Mouse (Mus musculus): ENCODE measurements at regions not wholly inside any gene's neighbourhood (a gene's known extent, or its start where the extent isn't known, plus 50 kb on each side); places are given as distances from the start of the nearest gene placed in this dataset.

- Histone ChIP-seq H3K4me3 (no peak overlapping the region), H3K4me2 (replicated peaks) (no peak overlapping the region), H3K27ac (no peak overlapping the region), H3K4me1 (no peaks in the 10 kb centered on the region), H3K9ac (no peak overlapping the region), H3K9me3 (replicated peaks) (no peaks in the 10 kb centered on the region), H3K27me3 (no peaks in the 10 kb centered on the region), H3K36me3 (no peaks in the 10 kb centered on the region)
- ATAC-seq (ENCODE audit: low FRiP score) = no peak
- WGBS = 96% methylated on average over 1 of the region's 1 CpGs
Observed at GRCm38 (mm10) chr2:137591551-137591950, 475.1 kb upstream of the Jag1 start.

GRCm38 (mm10) chr2:137581491-137581890 lies 465.0 kb upstream of the Jag1 start:
- Histone ChIP-seq H3K27me3 (no peaks in the 10 kb centered on the region), H3K9ac (no peak overlapping the region), H3K9me3 (replicated peaks) (no peaks in the 10 kb centered on the region), H3K36me3 (no peaks in the 10 kb centered on the region), H3K27ac (no peak overlapping the region), H3K4me1 (no peaks in the 10 kb centered on the region), H3K4me3 (no peak overlapping the region), H3K4me2 (replicated peaks) (no peak overlapping the region)
- 45% methylated on average over 2 of the region's 2 CpGs for WGBS
- no peak for ATAC-seq (ENCODE audit: low FRiP score)

- no peak overlapping the region for H3K4me2 ChIP-seq (replicated peaks)
- no peaks in the 10 kb centered on the region for H3K27me3 ChIP-seq
- no peak for ATAC-seq (ENCODE audit: low FRiP score)
- WGBS = 74% methylated on average over 3 of the region's 3 CpGs
- H3K9ac ChIP-seq = no peak overlapping the region
- no peaks in the 10 kb centered on the region for H3K4me1 ChIP-seq
- H3K9me3 ChIP-seq (replicated peaks) = no peaks in the 10 kb centered on the region
- H3K4me3 ChIP-seq = no peak overlapping the region
- no peaks in the 10 kb centered on the region for H3K36me3 ChIP-seq
- H3K27ac ChIP-seq = no peak overlapping the region
Observed at GRCm38 (mm10) chr2:137575750-137576149, 459.3 kb upstream of the Jag1 start.

- no peak overlapping the region for H3K4me2 ChIP-seq (replicated peaks)
- no peak overlapping the region for H3K27ac ChIP-seq
- WGBS = 72% methylated on average over 4 of the region's 4 CpGs
- ATAC-seq (ENCODE audit: low FRiP score) = no peak
- H3K4me1 ChIP-seq = no peaks in the 10 kb centered on the region
- H3K9ac ChIP-seq = no peak overlapping the region
- H3K4me3 ChIP-seq = no peak overlapping the region
- no peaks in the 10 kb centered on the region for H3K36me3 ChIP-seq
- no peaks in the 10 kb centered on the region for H3K27me3 ChIP-seq
- H3K9me3 ChIP-seq (replicated peaks) = no peaks in the 10 kb centered on the region
Observed at GRCm38 (mm10) chr2:137574845-137575449, 458.5 kb upstream of the Jag1 start.

GRCm38 (mm10) chr2:137571146-137571545 lies 454.7 kb upstream of the Jag1 start:
- Histone ChIP-seq H3K27ac (no peak overlapping the region), H3K4me3 (no peak overlapping the region), H3K27me3 (no peaks in the 10 kb centered on the region), H3K36me3 (no peaks in the 10 kb centered on the region), H3K9ac (no peak overlapping the region), H3K4me1 (no peaks in the 10 kb centered on the region), H3K9me3 (replicated peaks) (no peaks in the 10 kb centered on the region), H3K4me2 (replicated peaks) (no peak overlapping the region)
- 77% methylated on average over 1 of the region's 1 CpGs for WGBS
- ATAC-seq (ENCODE audit: low FRiP score) = no peak

- H3K27me3 ChIP-seq = no peaks in the 10 kb centered on the region
- no peaks in the 10 kb centered on the region for H3K36me3 ChIP-seq
- H3K9ac ChIP-seq = no peak overlapping the region
- H3K9me3 ChIP-seq (replicated peaks) = no peaks in the 10 kb centered on the region
- ATAC-seq (ENCODE audit: low FRiP score) = no peak
- H3K4me2 ChIP-seq (replicated peaks) = no peak overlapping the region
- no peak overlapping the region for H3K4me3 ChIP-seq
- 93% methylated on average over 3 of the region's 3 CpGs for WGBS
- H3K4me1 ChIP-seq = no peaks in the 10 kb centered on the region
- H3K27ac ChIP-seq = no peak overlapping the region
Observed at GRCm38 (mm10) chr2:137566619-137567018, 450.2 kb upstream of the Jag1 start.

GRCm38 (mm10) chr2:137564064-137564624 lies 447.7 kb upstream of the Jag1 start:
- H3K4me2 ChIP-seq (replicated peaks) = no peak overlapping the region
- H3K4me3 ChIP-seq = no peak overlapping the region
- H3K9ac ChIP-seq = no peak overlapping the region
- H3K27ac ChIP-seq = no peak overlapping the region
- no peak for ATAC-seq (ENCODE audit: low FRiP score)
- no peaks in the 10 kb centered on the region for H3K36me3 ChIP-seq
- WGBS = 78% methylated on average over 5 of the region's 5 CpGs
- H3K4me1 ChIP-seq = peaks cover 5% of the 10 kb centered on the region
- no peaks in the 10 kb centered on the region for H3K27me3 ChIP-seq
- no peaks in the 10 kb centered on the region for H3K9me3 ChIP-seq (replicated peaks)

GRCm38 (mm10) chr2:137560366-137560765 lies 443.9 kb upstream of the Jag1 start:
- Histone ChIP-seq H3K9ac (no peak overlapping the region), H3K36me3 (no peaks in the 10 kb centered on the region), H3K4me3 (no peak overlapping the region), H3K9me3 (replicated peaks) (no peaks in the 10 kb centered on the region), H3K4me1 (peaks cover 5% of the 10 kb centered on the region), H3K4me2 (replicated peaks) (no peak overlapping the region), H3K27me3 (no peaks in the 10 kb centered on the region), H3K27ac (peak overlapping the region; percentile 42; the same call in 1 of the 2 replicates)
- WGBS = 44% methylated on average over 4 of the region's 4 CpGs
- peak; percentile 85 for ATAC-seq (ENCODE audit: low FRiP score)

GRCm38 (mm10) chr2:137553871-137554270 lies 437.4 kb upstream of the Jag1 start:
- Histone ChIP-seq H3K4me3 (no peak overlapping the region), H3K4me1 (no peaks in the 10 kb centered on the region), H3K9me3 (replicated peaks) (no peaks in the 10 kb centered on the region), H3K4me2 (replicated peaks) (no peak overlapping the region), H3K27me3 (no peaks in the 10 kb centered on the region), H3K9ac (no peak overlapping the region), H3K27ac (no peak overlapping the region), H3K36me3 (no peaks in the 10 kb centered on the region)
- no peak for ATAC-seq (ENCODE audit: low FRiP score)
- WGBS = 93% methylated on average over 2 of the region's 2 CpGs

GRCm38 (mm10) chr2:137536581-137536980 lies 420.1 kb upstream of the Jag1 start:
- H3K27me3 ChIP-seq = no peaks in the 10 kb centered on the region
- H3K4me1 ChIP-seq = no peaks in the 10 kb centered on the region
- no peak overlapping the region for H3K4me2 ChIP-seq (replicated peaks)
- WGBS = 72% methylated on average over 2 of the region's 2 CpGs
- H3K27ac ChIP-seq = no peak overlapping the region
- H3K9me3 ChIP-seq (replicated peaks) = no peaks in the 10 kb centered on the region
- ATAC-seq (ENCODE audit: low FRiP score) = no peak
- no peaks in the 10 kb centered on the region for H3K36me3 ChIP-seq
- no peak overlapping the region for H3K9ac ChIP-seq
- H3K4me3 ChIP-seq = no peak overlapping the region

- no peak overlapping the region for H3K4me3 ChIP-seq
- no peaks in the 10 kb centered on the region for H3K27me3 ChIP-seq
- no peaks in the 10 kb centered on the region for H3K36me3 ChIP-seq
- no peak overlapping the region for H3K9ac ChIP-seq
- WGBS = 66% methylated on average over 2 of the region's 2 CpGs
- no peaks in the 10 kb centered on the region for H3K4me1 ChIP-seq
- H3K27ac ChIP-seq = no peak overlapping the region
- no peak for ATAC-seq (ENCODE audit: low FRiP score)
- H3K4me2 ChIP-seq (replicated peaks) = no peak overlapping the region
- no peaks in the 10 kb centered on the region for H3K9me3 ChIP-seq (replicated peaks)
Observed at GRCm38 (mm10) chr2:137516271-137516670, 399.8 kb upstream of the Jag1 start.

GRCm38 (mm10) chr2:137515043-137515442 lies 398.6 kb upstream of the Jag1 start:
- no peak overlapping the region for H3K27ac ChIP-seq
- H3K4me2 ChIP-seq (replicated peaks) = no peak overlapping the region
- 44% methylated on average over 3 of the region's 3 CpGs for WGBS
- no peak overlapping the region for H3K9ac ChIP-seq
- no peak overlapping the region for H3K4me3 ChIP-seq
- H3K27me3 ChIP-seq = no peaks in the 10 kb centered on the region
- H3K36me3 ChIP-seq = no peaks in the 10 kb centered on the region
- no peak for ATAC-seq (ENCODE audit: low FRiP score)
- no peaks in the 10 kb centered on the region for H3K9me3 ChIP-seq (replicated peaks)
- H3K4me1 ChIP-seq = no peaks in the 10 kb centered on the region

GRCm38 (mm10) chr2:137513895-137514506 lies 397.6 kb upstream of the Jag1 start:
- no peak overlapping the region for H3K27ac ChIP-seq
- ATAC-seq (ENCODE audit: low FRiP score) = no peak
- H3K4me1 ChIP-seq = no peaks in the 10 kb centered on the region
- H3K27me3 ChIP-seq = no peaks in the 10 kb centered on the region
- 32% methylated on average over 2 of the region's 2 CpGs for WGBS
- H3K4me2 ChIP-seq (replicated peaks) = no peak overlapping the region
- H3K9me3 ChIP-seq (replicated peaks) = no peaks in the 10 kb centered on the region
- H3K9ac ChIP-seq = no peak overlapping the region
- no peaks in the 10 kb centered on the region for H3K36me3 ChIP-seq
- no peak overlapping the region for H3K4me3 ChIP-seq
